Mouse (Mus musculus) left cerebral cortex, adult 18-20 months (tissue): Measurements from ENCODE around the gene Akap13. TPM values are rescaled to one million over a fixed set of nuclear protein-coding genes. Genes with fewer than 3 reads are reported as not detected.
"Not testable (repeated sequence)": the region's sequence is repeated elsewhere in the genome, so short reads cannot be mapped to it uniquely, and the experiment has no call there.

Experiments
- DNase-seq, 2 experiments: peaks; one replicate each; pipeline ENCODE4 v3.0.0; 2021 to 2022; ENCODE audit warnings: low spot score in 2 of 2, mixed read lengths in 1 of 2
- total RNA-seq, 2 experiments: library from RNA; stranded (reverse); gene quantifications; 2 replicates each; pipeline ENCODE4 v1.2.3; 2021

Akap13 gene
- total RNA-seq, 2 experiments from 2014 or later: 22.2 to 23.5 TPM

- DNase-seq: no peak
Measured at GRCm38 (mm10) chr7:75710920-75711319, 255.6 kb downstream of the Akap13 start.

DNA sequence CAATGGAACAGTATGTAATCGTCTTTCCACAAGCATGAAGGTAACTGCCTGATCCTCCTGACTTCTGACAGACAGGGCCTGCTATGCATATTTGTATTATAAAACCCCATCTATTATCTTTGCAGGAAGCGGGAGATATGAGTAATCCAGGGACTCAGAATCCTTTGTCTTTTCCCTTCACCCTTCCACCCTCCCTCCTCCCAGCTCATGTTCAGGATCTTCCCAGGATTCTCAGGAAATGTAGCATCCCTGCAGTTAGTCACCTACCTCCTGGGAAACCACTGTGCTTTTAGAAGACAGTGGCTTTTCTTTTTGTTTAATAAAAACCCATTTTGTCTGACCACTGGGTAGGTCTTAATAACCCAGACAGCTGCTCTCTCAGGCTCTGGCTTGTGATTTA is 256.1 kb downstream of the Akap13 start:
- DNase-seq: no peak

DNA sequence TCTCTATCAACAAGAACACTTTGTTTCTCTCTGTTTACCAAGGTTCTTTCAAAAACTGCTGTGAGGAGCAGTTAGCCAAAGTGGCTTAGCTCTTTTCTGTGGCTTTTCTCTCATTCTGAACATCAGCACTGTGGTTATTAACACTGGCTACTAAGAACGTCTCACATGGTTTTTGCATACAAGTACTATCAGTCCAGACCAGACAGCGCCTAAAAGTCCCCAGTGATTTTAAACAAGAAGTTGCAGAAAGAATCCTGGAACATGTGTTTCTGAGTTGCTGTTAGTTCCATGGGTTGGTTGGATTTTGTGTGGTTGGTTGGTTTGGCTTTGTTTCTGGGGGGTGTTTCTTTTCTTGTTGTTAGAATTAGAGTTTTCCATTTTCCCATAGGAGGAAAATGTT is 257.5 kb downstream of the Akap13 start:
- no peak for DNase-seq

GRCm38 (mm10) chr7:75713959-75714358 is 258.6 kb downstream of the Akap13 start:
- no peak for DNase-seq

- no peak for DNase-seq
Measured at GRCm38 (mm10) chr7:75715026-75715425, 259.7 kb downstream of the Akap13 start.

DNA sequence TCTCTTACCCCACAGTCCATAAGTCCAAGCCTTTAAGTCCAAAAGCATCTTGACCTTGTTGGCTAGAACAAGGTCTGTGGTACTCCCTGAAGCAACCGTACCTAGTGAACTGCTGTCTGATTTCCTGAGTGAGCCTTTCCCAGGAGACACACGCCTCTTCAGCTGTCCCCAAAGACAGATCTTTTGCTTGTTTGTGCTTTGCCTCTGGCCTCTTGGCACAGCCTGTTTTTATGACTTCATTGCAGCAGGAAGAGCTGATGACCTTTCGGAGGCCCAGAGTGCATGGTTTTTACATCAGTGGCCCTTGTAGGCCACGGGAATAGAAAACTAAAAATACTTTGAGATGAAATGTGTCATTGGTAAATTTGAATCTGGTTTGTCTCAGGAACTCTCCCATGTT is 260.6 kb downstream of the Akap13 start:
- DNase-seq: no peak

DNA sequence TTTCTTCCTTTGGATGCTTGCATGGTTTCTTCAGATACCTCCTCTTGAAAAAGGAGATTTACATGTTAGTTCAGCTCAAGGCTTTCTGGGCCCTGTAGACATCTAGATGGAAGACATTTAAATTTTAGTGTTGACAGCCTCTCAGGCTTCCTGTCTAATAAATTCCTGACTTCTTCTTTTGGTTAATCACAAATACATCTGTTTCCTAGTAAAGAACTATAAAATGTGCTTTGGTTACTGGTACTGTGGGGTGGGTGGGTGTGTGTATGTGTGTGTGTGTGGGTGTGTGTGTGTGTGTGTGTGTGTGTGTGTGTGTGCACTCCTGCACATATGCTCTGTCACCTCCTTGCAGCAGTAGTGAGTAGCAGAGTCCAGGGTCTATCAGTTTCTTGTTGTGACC is 262.0 kb downstream of the Akap13 start:
- DNase-seq: no peak

- no peak for DNase-seq
Measured at GRCm38 (mm10) chr7:75721302-75721701, 266.0 kb downstream of the Akap13 start.

GRCm38 (mm10) chr7:75724012-75724411 is 268.7 kb downstream of the Akap13 start:
- DNase-seq: no peak

DNA sequence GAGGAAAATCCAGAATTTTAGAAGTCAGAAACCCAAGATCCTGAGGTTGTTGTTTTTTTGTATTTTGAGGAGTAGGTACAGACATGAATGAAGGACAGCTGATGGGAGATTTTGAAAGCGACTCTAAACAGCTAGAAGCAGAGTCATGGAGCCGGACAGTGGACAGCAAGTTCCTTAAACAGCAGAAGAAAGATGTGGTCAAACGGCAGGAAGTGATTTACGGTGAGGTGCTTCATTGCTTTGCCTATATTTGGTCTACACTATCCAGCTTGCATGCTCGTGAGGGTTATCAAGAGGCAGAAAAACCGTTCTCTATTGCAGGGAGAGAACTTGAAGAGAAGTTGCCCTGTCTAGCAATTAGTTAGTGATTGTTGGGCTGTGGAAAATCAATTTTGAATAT is 270.6 kb downstream of the Akap13 start:
- DNase-seq: no peak

DNA sequence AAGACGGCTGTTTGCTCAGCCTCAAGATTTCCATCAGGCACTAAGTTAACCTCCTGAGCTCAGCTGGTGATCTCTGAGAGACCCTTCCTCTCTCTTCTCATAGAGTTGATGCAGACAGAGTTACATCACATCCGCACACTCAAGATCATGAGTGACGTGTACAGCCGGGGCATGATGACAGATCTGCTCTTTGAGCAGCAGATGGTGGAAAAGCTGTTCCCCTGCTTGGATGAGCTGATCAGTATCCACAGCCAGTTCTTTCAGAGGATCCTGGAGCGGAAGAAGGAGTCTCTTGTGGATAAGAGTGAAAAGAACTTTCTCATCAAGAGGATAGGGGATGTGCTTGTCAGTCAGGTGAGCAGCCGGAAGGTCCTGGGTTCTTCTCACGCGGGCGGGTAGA is 271.5 kb downstream of the Akap13 start:
- DNase-seq: no peak

- DNase-seq: no peak
Measured at GRCm38 (mm10) chr7:75729652-75730051, 274.3 kb downstream of the Akap13 start.

- DNase-seq: no peak
Measured at GRCm38 (mm10) chr7:75730216-75730615, 274.9 kb downstream of the Akap13 start.

GRCm38 (mm10) chr7:75731951-75732350 is 276.6 kb downstream of the Akap13 start:
- no peak for DNase-seq

- DNase-seq: no peak
Measured at GRCm38 (mm10) chr7:75733166-75733565, 277.8 kb downstream of the Akap13 start.

DNA sequence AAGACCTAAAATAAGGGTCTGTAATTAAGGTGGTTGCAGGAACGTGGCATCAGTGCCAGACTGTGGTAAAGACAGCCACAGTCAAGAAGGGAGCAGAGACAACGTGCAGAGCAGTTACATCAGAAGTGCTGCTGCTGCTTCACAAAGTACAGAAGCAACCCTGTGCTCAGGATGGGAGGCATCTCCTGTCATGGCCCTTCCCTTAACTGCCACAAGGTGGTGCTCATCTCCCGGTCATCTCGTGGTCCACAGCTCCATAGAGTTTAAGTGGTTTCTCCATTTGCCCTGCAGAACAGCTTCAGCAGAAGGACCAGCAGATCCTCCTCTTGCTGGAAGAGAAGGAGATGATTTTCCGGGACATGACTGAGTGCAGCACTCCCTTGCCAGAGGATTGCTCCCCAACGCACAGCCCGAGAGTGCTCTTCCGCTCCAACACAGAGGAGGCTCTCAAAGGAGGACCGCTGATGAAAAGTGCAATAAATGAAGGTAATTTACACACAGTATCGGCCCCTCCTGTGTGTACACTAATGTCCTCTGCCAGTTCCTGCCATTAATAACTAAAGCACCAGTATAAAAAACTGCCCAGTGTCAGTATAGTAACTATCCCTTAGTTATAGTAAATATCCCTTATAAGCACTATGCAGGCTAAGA is 283.9 kb downstream of the Akap13 start:
- peak; percentile 60 to 68 for DNase-seq

- DNase-seq: no peak
Measured at GRCm38 (mm10) chr7:75744528-75744927, 289.2 kb downstream of the Akap13 start.

DNA sequence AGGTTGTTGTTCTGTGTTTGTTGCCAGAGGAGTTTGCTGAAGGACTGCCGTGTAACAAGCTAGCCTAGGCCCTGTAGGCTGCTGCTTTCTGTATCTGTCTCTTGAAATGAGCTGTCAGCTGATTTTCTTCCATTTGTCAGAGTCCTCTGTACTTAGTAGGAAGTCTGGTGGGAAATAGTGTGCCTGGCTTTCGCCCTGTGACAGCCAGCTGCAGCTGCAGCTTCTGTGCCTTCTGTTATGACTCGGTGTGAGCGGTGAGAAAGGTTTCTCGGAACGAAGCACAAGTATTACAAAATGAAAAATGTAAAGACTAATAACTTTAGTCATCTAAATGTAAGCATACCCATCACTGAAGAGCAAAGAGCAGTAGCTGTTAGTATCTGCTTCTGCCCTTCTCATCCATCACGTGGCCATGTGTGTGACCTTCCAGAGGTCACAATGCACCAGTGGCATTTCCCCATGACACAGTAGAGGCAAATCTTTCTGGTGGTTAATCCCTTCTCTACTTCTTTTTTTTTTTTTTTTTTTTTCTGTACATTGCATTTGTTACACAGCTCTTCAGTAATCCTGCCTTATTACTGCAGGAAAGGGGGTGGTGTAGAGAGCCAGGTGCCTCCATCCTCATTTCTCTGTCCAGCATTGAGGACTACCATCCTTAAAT is 289.8 kb downstream of the Akap13 start:
- DNase-seq: no peak

DNA sequence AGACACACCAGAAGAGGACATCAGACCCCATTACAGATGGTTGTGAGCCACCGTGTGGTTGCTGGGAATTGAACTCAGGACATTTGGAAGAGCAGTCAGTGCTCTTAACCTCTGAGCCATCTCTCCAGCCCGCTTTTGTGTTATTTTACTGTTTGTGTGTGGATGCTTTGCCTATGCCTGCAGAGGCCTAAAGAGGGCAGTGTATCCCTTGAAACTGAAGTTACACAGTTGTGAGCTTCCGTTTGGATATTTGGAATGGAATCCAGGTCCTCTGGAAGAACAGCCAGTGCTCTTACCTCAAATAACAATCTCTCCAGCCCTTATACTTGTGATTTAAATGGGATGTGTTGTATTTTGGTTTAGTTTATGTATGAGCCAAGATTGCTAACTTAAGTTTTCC is 290.6 kb downstream of the Akap13 start:
- DNase-seq: not testable (repeated sequence)

GRCm38 (mm10) chr7:75750581-75750980 is 295.2 kb downstream of the Akap13 start:
- no peak for DNase-seq

DNA sequence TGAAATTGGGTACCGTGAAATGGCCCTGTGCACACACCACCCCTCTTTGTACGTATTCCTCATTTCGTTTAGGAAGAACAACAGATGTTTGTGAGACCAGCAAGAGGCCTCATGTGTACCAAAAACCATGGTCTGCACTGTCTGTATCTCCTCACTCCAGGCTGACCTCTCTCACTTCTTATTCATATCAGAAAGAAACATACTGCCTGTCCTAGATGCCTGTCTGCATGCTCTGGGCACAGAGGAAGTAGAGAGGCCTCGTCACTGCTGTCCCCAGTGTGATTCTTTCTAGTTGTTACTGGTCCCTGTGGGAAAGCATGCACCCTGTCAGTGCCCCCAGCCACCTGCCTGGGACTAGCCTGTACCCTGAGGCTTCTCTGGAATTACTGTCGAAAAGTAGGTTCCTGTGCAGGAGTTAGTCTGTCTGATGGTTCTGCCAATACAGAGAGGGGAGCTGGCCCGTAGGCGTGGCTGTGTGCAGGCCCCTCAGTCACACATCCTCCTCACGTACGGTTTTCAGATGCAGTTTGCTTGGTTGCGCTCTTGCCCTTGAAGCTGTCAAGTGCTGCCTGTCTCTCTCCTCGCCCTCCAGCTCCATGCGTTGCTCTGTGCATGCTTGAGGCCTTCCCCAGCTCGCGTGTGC is 295.9 kb downstream of the Akap13 start:
- no peak for DNase-seq

DNA sequence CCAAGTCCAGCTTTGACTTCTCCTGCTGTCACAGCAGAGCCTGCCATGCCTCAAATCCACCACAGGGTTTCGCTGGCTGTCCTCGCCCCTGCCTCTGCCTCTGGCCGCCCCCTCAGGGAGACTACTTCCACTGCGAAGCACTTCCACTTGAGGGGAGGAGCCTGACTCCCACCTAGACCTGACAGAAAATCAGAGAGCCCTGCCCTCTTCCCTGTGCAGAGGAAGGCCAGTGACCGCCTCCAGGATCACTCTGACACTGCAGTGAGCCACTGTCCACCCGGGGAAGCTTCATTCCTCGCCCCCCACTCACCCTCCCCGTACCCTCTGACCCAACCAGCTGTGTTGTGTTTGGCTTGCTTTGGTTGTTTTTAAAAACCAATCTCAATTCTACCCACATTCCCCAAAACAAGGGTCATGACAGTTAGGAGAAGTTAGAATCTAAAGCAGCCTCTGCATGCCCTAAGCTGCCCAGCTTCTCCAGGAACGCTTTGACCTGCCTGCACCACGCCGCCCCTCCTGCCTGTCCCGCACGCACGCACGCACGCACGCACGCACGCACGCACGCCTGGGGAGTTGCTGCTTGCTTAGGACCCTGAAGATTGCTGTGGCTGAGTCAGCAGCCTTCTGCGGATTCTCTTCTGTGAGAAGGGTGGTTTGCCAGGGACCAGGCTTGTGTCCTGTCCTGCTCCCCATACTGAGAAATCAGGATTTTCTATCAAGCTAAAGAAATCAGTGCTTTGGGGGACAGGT is 297.3 kb downstream of the Akap13 start:
- no peak for DNase-seq
